Mouse (Mus musculus) heart, embryonic 14.5 days (tissue): ENCODE measurements around the gene Olfr74. TPM values are rescaled to one million over a fixed set of nuclear protein-coding genes. Genes with fewer than 3 reads are reported as not detected.
"Not testable (repeated sequence)": the region's sequence is repeated elsewhere in the genome, so short reads cannot be mapped to it uniquely, and the experiment has no call there.

ENCODE experiments used
- ATAC-seq: fragments of 200-750 bp; cut with Nextera tagmentation; 2 replicates; pipeline ENCODE4 v1.8.0; 2017; ENCODE audit warnings: low read depth, moderate TSS enrichment; ENCODE audit not compliant: insufficient number of reproducible peaks, insufficient read depth, low FRiP score
- H3K27ac ChIP-seq, 2 experiments: fragments of 200-500 bp in 1 of 2; fragments of 300-500 bp in 1 of 2; sonication (generic) in 1 of 2; replicated peaks in 1 of 2; 2 replicates each; pipeline ENCODE4 v1.5.1; 2012 to 2014; ENCODE audit warnings: low read depth in 2 of 2, low read length in 2 of 2, control low read depth in 1 of 2, mild to moderate bottlenecking in 1 of 2, mixed read lengths in 1 of 2; ENCODE audit not compliant: control insufficient read depth in 1 of 2, insufficient read depth in 1 of 2
- H3K27me3 ChIP-seq: fragments of 300-500 bp; sonication (generic); 2 replicates; pipeline ENCODE4 v1.6.1; 2014; ENCODE audit warnings: mild to moderate bottlenecking, low read length, control low read depth; ENCODE audit not compliant: control insufficient read depth, insufficient read depth
- H3K36me3 ChIP-seq: fragments of 300-500 bp; sonication (generic); 2 replicates; pipeline ENCODE4 v1.6.1; 2014; ENCODE audit warnings: mild to moderate bottlenecking, control low read depth, low read length, mixed read lengths; ENCODE audit not compliant: control insufficient read depth, insufficient read depth
- H3K4me1 ChIP-seq, 2 experiments: fragments of 200-500 bp in 1 of 2; fragments of 300-500 bp in 1 of 2; sonication (generic) in 1 of 2; 2 replicates each; pipeline ENCODE4 v1.6.1; 2012 to 2014; ENCODE audit warnings: low read length in 2 of 2, control low read depth in 1 of 2, mixed read lengths in 1 of 2; ENCODE audit not compliant: control insufficient read depth in 2 of 2, insufficient read depth in 2 of 2
- H3K4me2 ChIP-seq: fragments of 300-500 bp; sonication (generic); 2 replicates; pipeline ENCODE4 v1.6.1; 2014; ENCODE audit warnings: mild to moderate bottlenecking, low read length
- H3K4me3 ChIP-seq, 2 experiments: fragments of 200-500 bp in 1 of 2; fragments of 300-500 bp in 1 of 2; sonication (generic) in 1 of 2; 2 replicates each; pipeline ENCODE4 v1.5.1; 2012 to 2014; ENCODE audit warnings: low read length in 2 of 2, mild to moderate bottlenecking in 2 of 2, control low read depth in 1 of 2, low read depth in 1 of 2, moderate library complexity in 1 of 2; ENCODE audit not compliant: control insufficient read depth in 1 of 2, insufficient read depth in 1 of 2
- H3K9ac ChIP-seq: fragments of 300-500 bp; sonication (generic); 2 replicates; pipeline ENCODE4 v1.6.1; 2014; ENCODE audit warnings: mild to moderate bottlenecking, low read length
- H3K9me3 ChIP-seq: fragments of 300-500 bp; sonication (generic); 2 replicates; pipeline ENCODE4 v1.6.1; 2016; ENCODE audit warnings: low read length, control low read depth; ENCODE audit not compliant: control insufficient read depth
- WGBS: fragments of 180-500 bp; shearing (Covaris S2); extraction: QIAGEN DNeasy Blood & Tissue Kit; methylation state at CpG from one replicate; pipeline ENCODE4 v1.1.7; 2014; 5-methylcytosine and 5-hydroxymethylcytosine counted together
- polyA plus RNA-seq: library from polyadenylated mRNA; unstranded; fragments of >200 nt; fragmentation: Nextera tagmentation; extraction: Ambion mirVana; gene quantifications from 2 replicates; pipeline ENCODE4 v1.2.1, GENCODE M21; 2014

Olfr74 gene
- polyA plus RNA-seq: not detected in 2 replicates

DNA sequence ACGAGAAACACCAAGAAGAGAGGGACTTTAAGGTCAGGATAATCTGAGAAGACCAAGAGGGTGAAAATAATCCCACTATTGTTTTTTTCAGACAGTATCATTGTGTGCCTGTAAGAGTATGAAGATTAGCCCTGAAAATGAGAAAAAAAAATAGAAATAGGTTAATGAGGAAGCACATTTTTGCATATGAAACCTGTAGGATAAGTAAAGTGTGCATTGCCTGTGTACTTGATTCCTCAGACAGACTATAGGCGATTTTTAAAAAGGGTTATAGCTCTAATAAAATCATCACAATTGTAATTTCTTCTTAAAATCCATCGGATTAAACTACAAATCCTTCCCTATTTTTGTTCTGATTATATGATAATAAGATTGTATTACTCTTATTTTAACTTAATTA, at the start of gene Olfr74:
TSS of gene Olfr74 (minus strand) at position 101 of the 400 bp plus-strand sequence.
- Histone ChIP-seq H3K9ac (no peak within 1 kb of the TSS), H3K4me3 (no peak within 1 kb of the TSS), H3K27ac (no peak within 1 kb of the TSS), H3K9me3 (no peaks in the 10 kb centered on the region), H3K4me2 (no peak within 1 kb of the TSS), H3K27me3 (no peaks in the 10 kb centered on the region), H3K36me3 (no peaks in the 10 kb centered on the region), H3K4me1 (no peaks in the 10 kb centered on the region)
- ATAC-seq: no peak
- WGBS: 56% methylated on average over 3 of the region's 3 CpGs

DNA sequence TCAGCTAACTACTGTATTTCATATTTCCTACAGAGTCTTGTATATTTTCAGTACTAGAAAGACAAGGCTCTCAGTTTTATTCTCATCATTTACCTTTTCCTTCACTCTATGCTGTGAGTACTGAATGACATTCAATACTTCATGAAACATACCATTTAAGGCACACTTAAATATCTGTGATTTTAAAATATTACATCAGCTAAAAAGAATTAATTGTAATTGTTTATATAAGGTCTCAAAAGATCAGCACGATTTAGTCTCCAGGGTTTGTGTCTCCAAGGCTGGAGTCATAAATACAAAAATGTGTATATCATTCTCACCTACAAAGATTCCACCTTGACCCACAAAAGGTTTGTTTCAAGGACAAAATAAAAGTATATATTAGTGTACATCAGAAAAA, 48.0 kb upstream of the Olfr74 start, which contains the start of gene Olfr1161:
TSS of gene Olfr1161 (plus strand) at position 301 of the 400 bp plus-strand sequence.
- H3K9ac ChIP-seq, H3K4me1 ChIP-seq, ATAC-seq, H3K27me3 ChIP-seq, H3K4me2 ChIP-seq, H3K27ac ChIP-seq, H3K4me3 ChIP-seq, H3K9me3 ChIP-seq, H3K36me3 ChIP-seq: not testable (repeated sequence)
- WGBS: 67% methylated on average over 1 of the region's 1 CpGs

DNA sequence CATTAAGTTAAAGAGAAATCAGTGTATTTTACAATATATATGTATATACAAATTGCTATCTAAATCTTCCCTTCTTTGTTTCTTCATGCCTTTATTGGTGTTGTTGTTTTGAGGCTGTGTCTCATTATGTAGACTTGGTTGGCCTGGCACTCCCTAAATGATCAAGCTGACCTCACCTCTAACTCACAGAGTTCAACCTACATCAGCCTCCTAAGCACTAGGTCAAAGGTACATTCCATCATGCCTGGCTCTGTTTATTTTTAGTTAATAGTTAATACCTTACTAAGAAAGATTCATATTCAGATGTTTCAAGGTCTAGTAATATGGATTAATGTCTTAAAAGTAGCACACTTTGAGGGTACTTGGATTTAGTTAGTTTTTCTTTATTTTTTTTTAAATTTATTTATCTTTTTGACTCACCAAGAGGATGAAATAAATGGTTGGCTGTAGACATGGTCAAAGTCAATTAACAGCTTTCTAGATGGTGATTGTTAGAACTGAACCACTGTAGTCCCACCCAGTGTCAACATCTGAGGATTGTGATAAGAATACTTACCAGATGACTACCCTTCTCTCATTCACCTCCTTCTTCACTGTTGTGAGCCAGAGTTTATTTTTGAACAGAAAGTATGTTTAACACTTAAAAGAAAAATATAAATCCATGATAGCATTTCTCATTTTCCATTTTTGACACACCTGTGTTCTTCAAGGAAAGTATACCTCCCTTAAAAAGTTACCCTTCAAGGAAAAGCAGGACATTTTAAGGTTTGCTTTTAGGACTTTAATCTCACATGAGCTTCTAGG, 33.3 kb upstream of the Olfr74 start, which contains the start of gene Olfr1160:
TSS of gene Olfr1160 (minus strand) at position 754 of the 804 bp plus-strand sequence.
- H3K4me2 ChIP-seq: no peak within 1 kb of the TSS
- H3K27me3 ChIP-seq: no peaks in the 10 kb centered on the region
- H3K9me3 ChIP-seq: no peaks in the 10 kb centered on the region
- no peaks in the 10 kb centered on the region for H3K36me3 ChIP-seq
- H3K9ac ChIP-seq: no peak within 1 kb of the TSS
- H3K27ac ChIP-seq: no peak within 1 kb of the TSS
- no peak for ATAC-seq
- H3K4me1 ChIP-seq: no peaks in the 10 kb centered on the region
- no peak within 1 kb of the TSS for H3K4me3 ChIP-seq

DNA sequence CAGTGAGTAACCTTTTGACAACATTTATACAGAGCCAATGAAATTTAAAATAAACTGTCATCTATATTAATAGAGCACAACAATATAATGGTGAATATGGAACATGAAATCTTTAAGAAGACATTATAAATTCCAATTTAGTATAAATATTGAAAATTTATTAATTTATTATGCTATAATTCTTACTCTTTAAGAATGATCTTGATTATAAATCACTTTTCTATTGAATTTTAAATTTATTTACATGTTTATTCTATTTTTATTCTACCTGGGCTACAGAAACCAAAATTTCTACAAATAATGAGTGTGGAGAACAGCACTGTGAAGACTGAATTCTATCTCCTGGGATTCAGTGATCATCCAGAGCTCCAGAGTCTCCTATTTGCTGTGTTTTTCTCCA, 15.3 kb upstream of the Olfr74 start, which contains the start of gene Olfr1158:
TSS of gene Olfr1158 (plus strand) at position 301 of the 400 bp plus-strand sequence.
- no peaks in the 10 kb centered on the region for H3K9me3 ChIP-seq
- ATAC-seq: no peak
- no peak within 1 kb of the TSS for H3K27ac ChIP-seq

DNA sequence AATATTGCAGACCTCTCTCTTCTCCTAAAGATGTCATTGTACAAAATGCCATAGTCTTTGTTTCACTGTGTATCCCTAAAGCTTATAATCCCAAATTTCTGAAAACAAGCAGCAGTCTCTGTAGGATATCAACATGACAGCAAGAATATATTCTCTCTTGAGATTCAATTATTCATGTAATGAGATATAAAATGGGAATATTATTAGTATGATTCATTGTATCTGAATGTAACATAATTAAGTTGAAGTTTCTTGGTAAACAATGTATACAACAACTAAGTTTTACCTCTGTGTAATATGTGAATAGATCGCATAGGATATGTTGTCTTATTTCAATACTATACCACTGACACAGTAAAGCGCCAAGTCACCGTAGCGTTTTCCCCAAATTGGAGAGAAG, 6.3 kb downstream of the Olfr74 start, which contains the start of gene Olfr1157:
TSS of gene Olfr1157 (minus strand) at position 101 of the 400 bp plus-strand sequence.
- WGBS: 88% methylated on average over 4 of the region's 4 CpGs
- H3K4me3 ChIP-seq: no peak within 1 kb of the TSS
- H3K4me2 ChIP-seq: no peak within 1 kb of the TSS
- no peaks in the 10 kb centered on the region for H3K27me3 ChIP-seq
- no peaks in the 10 kb centered on the region for H3K9me3 ChIP-seq
- ATAC-seq: no peak
- H3K9ac ChIP-seq: no peak within 1 kb of the TSS
- no peak within 1 kb of the TSS for H3K27ac ChIP-seq
- H3K4me1 ChIP-seq: no peaks in the 10 kb centered on the region
- no peaks in the 10 kb centered on the region for H3K36me3 ChIP-seq

More for the DNA sequence above, 15.3 kb upstream of the Olfr74 start, which contains the start of gene Olfr1158:
- no peak within 1 kb of the TSS for H3K4me2 ChIP-seq
- H3K9ac ChIP-seq: no peak within 1 kb of the TSS
- H3K4me1 ChIP-seq: no peaks in the 10 kb centered on the region
- no peaks in the 10 kb centered on the region for H3K27me3 ChIP-seq
- no peak within 1 kb of the TSS for H3K4me3 ChIP-seq
- H3K36me3 ChIP-seq: no peaks in the 10 kb centered on the region

DNA sequence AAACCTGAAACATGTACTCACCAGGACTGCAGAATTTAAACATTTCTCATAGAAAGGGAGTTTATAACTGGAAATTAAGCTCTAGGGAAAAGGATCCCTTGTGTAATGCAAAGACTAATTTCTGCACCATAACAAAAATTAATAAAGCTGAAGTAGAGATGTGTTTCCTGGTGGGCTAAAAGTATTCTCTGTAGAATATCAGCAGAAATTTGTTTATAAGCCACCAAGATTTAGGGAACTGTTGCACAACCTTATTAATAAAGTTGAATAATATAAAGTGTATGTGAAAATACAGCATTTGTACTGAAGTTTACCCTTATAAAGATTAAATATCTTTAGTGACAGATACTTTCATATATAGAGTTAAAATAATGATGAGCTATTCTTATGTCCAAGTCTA, 21.5 kb downstream of the Olfr74 start, which contains the start of gene Olfr1156:
TSS of gene Olfr1156 (minus strand) at position 101 of the 400 bp plus-strand sequence.
- Histone ChIP-seq H3K27me3 (no peaks in the 10 kb centered on the region), H3K4me2 (no peak within 1 kb of the TSS), H3K4me3 (no peak within 1 kb of the TSS), H3K9ac (no peak within 1 kb of the TSS), H3K27ac (no peak within 1 kb of the TSS), H3K4me1 (no peaks in the 10 kb centered on the region), H3K9me3 (no peaks in the 10 kb centered on the region), H3K36me3 (no peaks in the 10 kb centered on the region)
- ATAC-seq: no peak

DNA sequence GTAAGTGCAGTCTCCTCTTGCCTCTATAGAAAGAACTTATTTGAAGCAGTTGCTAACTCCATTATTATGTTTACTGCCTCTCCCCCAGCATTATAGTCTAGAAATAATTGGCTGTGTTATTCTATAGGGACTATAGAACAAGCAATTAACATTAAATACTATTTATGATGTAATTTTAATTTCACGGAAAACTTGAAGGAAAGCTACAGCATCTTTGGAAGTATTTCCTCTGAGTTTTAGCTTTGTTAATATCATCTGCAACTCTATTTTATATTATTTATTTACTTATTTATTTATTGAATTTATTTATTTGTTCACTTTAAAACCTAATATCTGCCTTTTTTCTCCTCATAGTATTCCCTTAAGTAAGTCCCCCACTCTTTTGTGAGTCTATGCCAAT, 29.4 kb downstream of the Olfr74 start, which contains the start of gene Olfr1155:
TSS of gene Olfr1155 (minus strand) at position 101 of the 400 bp plus-strand sequence.
- WGBS: 91% methylated on average over 1 of the region's 1 CpGs
- Histone ChIP-seq H3K9me3 (no peaks in the 10 kb centered on the region), H3K4me2 (no peak within 1 kb of the TSS), H3K27me3 (no peaks in the 10 kb centered on the region), H3K9ac (no peak within 1 kb of the TSS), H3K4me3 (no peak within 1 kb of the TSS), H3K36me3 (no peaks in the 10 kb centered on the region), H3K27ac (no peak within 1 kb of the TSS), H3K4me1 (no peaks in the 10 kb centered on the region)
- no peak for ATAC-seq
